Mouse (Mus musculus): ENCODE measurements around the gene 4930556J24Rik. TPM values are rescaled to one million over a fixed set of nuclear protein-coding genes. Genes with fewer than 3 reads are reported as not detected.
"Not testable (repeated sequence)": the region's sequence is repeated elsewhere in the genome, so short reads cannot be mapped to it uniquely, and the experiment has no call there.

The 4930556J24Rik gene
- polyA plus RNA-seq, 1 experiment from 2014 or later: not detected

DNA sequence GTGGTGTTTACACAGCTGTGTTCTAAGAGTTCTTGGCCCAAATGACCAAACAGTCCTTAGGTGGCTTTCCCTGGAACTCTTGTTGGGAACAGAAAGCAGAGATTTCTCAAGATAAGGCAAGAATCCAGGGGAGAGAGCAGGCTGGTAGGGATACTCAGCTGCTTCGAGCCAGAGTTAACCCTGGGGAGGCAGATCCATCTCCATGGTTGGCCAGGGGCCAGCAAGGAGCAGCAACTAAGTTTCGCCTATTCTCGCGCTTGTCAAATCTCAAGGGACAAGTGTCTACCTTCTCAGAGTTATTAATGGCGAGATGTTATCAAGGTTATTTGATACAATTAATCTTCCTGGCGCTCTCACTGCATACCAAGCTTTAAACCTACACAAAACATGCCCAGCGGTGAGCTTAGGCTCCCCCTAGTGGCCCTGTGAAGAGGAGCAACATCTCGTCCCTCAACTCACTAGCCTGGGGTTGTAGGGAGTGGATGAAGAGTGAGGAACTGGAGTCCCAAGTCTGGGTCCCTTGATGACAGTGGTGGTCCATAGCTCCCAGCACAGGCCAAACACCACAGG lies 55.2 kb downstream of the 4930556J24Rik start:
- H3K9ac ChIP-seq (ENCODE audit: low read length): no peak overlapping the region
- ATAC-seq (ENCODE audit: insufficient read depth, low FRiP score, low TSS enrichment) (no peak), DNase-seq (ENCODE audit: low spot score) (peak; percentile 44)
- no peaks in the 10 kb centered on the region for H3K27me3 ChIP-seq (ENCODE audit: control insufficient read depth, insufficient read depth, low read length)
- H3K4me1 ChIP-seq (ENCODE audit: control insufficient read depth, insufficient read depth, low read length): no peaks in the 10 kb centered on the region
- H3K9me3 ChIP-seq (ENCODE audit: control insufficient read depth, low read length): no peaks in the 10 kb centered on the region
- H3K4me2 ChIP-seq (ENCODE audit: low read depth): no peak overlapping the region
- no peak overlapping the region for H3K27ac ChIP-seq (ENCODE audit: low read depth, low read length)
- no peaks in the 10 kb centered on the region for H3K36me3 ChIP-seq (ENCODE audit: control insufficient read depth, insufficient read depth, low read length)
- 35% methylated on average over 8 of the region's 8 CpGs for WGBS
- no peak overlapping the region for H3K4me3 ChIP-seq (ENCODE audit: low read depth, low read length)

GRCm38 (mm10) chr11:3920476-3920875 lies 56.1 kb downstream of the 4930556J24Rik start:
- no peak overlapping the region for H3K9ac ChIP-seq (ENCODE audit: low read length)
- ATAC-seq (ENCODE audit: insufficient read depth, low FRiP score, low TSS enrichment) (no peak), DNase-seq (ENCODE audit: low spot score) (no peak)
- no peaks in the 10 kb centered on the region for H3K9me3 ChIP-seq (ENCODE audit: control insufficient read depth, low read length)
- H3K27ac ChIP-seq (ENCODE audit: low read depth, low read length): no peak overlapping the region
- no peaks in the 10 kb centered on the region for H3K4me1 ChIP-seq (ENCODE audit: control insufficient read depth, insufficient read depth, low read length)
- no peak overlapping the region for H3K4me2 ChIP-seq (ENCODE audit: low read depth)
- H3K27me3 ChIP-seq (ENCODE audit: control insufficient read depth, insufficient read depth, low read length): no peaks in the 10 kb centered on the region
- WGBS: 88% methylated on average over 7 of the region's 7 CpGs
- H3K4me3 ChIP-seq (ENCODE audit: low read depth, low read length): no peak overlapping the region
- no peaks in the 10 kb centered on the region for H3K36me3 ChIP-seq (ENCODE audit: control insufficient read depth, insufficient read depth, low read length)

DNA sequence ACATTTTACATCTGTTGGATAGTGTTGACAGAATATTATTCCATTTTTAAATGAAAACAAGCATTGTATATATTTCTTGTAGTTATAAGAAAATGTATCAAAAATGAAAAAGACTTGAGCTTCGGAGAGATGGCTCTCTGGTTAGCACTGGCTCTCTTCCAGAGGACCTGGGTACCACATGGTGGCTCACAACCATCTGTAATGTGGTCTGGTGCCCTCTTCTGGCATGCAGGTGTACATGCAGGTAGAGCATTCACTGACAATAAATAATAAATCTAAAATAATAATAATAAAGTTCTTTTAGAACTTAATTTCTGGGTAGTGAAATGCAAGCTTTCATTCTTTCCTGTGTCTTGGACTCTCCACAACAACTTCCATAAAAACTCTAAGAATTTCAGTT lies 57.8 kb downstream of the 4930556J24Rik start:
- ATAC-seq (ENCODE audit: insufficient read depth, low FRiP score, low TSS enrichment) (no peak), DNase-seq (ENCODE audit: low spot score) (no peak)
- H3K4me2 ChIP-seq (ENCODE audit: low read depth): no peak overlapping the region
- H3K27ac ChIP-seq (ENCODE audit: low read depth, low read length): no peak overlapping the region
- no peaks in the 10 kb centered on the region for H3K9me3 ChIP-seq (ENCODE audit: control insufficient read depth, low read length)
- H3K4me3 ChIP-seq (ENCODE audit: low read depth, low read length): no peak overlapping the region
- H3K36me3 ChIP-seq (ENCODE audit: control insufficient read depth, insufficient read depth, low read length): no peaks in the 10 kb centered on the region
- no peaks in the 10 kb centered on the region for H3K4me1 ChIP-seq (ENCODE audit: control insufficient read depth, insufficient read depth, low read length)
- 59% methylated on average over 1 of the region's 1 CpGs for WGBS
- no peaks in the 10 kb centered on the region for H3K27me3 ChIP-seq (ENCODE audit: control insufficient read depth, insufficient read depth, low read length)
- H3K9ac ChIP-seq (ENCODE audit: low read length): no peak overlapping the region

DNA sequence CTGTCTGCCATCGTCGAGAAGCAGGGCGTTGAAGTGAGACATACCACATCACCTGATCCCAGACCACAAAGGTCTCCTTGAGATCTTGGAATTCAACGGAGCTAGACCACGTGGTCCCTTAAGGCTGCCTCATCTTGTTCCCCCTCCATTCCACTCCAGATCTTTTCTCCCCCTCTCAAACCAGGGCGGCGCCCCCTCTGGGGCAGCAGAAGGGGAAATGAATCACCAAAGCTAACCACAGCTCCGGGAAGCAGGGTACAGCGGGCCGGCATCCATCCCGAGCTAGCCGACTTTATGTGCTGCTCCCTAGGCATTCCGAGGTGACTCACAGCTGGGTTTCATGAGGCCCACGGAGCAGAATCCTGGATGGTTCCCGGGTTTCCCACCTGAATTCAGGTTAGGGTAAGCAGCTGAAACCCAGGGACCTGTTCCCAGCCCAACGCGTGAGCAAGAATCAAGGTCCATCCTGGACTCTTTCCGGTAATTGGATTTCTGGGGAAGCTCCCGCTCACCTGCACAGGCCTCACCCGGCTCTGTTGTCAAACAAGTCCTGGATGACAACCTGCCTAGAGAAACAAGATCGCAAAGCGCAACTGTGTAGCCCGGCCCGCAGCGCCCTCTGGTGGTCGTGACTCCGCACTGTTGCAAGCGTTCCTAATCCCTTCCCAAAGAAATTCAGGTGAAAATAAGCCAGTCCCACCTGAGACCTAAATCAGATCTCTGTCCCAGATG lies 62.3 kb downstream of the 4930556J24Rik start, which contains the start of gene Slc35e4:
TSS of gene Slc35e4 (minus strand) at position 556 of the 732 bp plus-strand sequence.
- Histone ChIP-seq H3K9me3 (ENCODE audit: control insufficient read depth, low read length) (no peaks in the 10 kb centered on the region), H3K27ac (ENCODE audit: low read depth, low read length) (peak within 1 kb of the TSS; percentile 47; the same call in 1 of the 2 replicates), H3K36me3 (ENCODE audit: control insufficient read depth, insufficient read depth, low read length) (no peaks in the 10 kb centered on the region), H3K9ac (ENCODE audit: low read length) (peak within 1 kb of the TSS; percentile 42), H3K4me2 (ENCODE audit: low read depth) (peak within 1 kb of the TSS; percentile 66), H3K27me3 (ENCODE audit: control insufficient read depth, insufficient read depth, low read length) (0 out of 2 replicates have a peak, but pooled peaks cover 5% of the 10 kb centered on the region), H3K4me3 (ENCODE audit: low read depth, low read length) (peak within 1 kb of the TSS; percentile 48), H3K4me1 (ENCODE audit: control insufficient read depth, insufficient read depth, low read length) (peaks cover 12% of the 10 kb centered on the region)
- WGBS: 0% methylated on average over 27 of the region's 28 CpGs
- DNase-seq (ENCODE audit: low spot score) (peak; percentile 85), ATAC-seq (ENCODE audit: insufficient read depth, low FRiP score, low TSS enrichment) (peak; percentile 48)

GRCm38 (mm10) chr11:3913316-3914108 lies 63.1 kb downstream of the 4930556J24Rik start:
- peaks cover 12% of the 10 kb centered on the region for H3K4me1 ChIP-seq (ENCODE audit: control insufficient read depth, insufficient read depth, low read length)
- H3K9me3 ChIP-seq (ENCODE audit: control insufficient read depth, low read length): no peaks in the 10 kb centered on the region
- H3K4me2 ChIP-seq (ENCODE audit: low read depth): peak overlapping the region; percentile 66
- DNase-seq (ENCODE audit: low spot score) (peak; percentile 89), ATAC-seq (ENCODE audit: insufficient read depth, low FRiP score, low TSS enrichment) (peak; percentile 87)
- H3K9ac ChIP-seq (ENCODE audit: low read length): peak overlapping the region; percentile 42
- H3K27ac ChIP-seq (ENCODE audit: low read depth, low read length): peak overlapping the region; percentile 47; the same call in 1 of the 2 replicates
- peak overlapping the region; percentile 48 for H3K4me3 ChIP-seq (ENCODE audit: low read depth, low read length)
- H3K27me3 ChIP-seq (ENCODE audit: control insufficient read depth, insufficient read depth, low read length): 0 out of 2 replicates have a peak, but pooled peaks cover 5% of the 10 kb centered on the region
- H3K36me3 ChIP-seq (ENCODE audit: control insufficient read depth, insufficient read depth, low read length): no peaks in the 10 kb centered on the region
- under 1% methylated on average over 61 of the region's 65 CpGs for WGBS

DNA sequence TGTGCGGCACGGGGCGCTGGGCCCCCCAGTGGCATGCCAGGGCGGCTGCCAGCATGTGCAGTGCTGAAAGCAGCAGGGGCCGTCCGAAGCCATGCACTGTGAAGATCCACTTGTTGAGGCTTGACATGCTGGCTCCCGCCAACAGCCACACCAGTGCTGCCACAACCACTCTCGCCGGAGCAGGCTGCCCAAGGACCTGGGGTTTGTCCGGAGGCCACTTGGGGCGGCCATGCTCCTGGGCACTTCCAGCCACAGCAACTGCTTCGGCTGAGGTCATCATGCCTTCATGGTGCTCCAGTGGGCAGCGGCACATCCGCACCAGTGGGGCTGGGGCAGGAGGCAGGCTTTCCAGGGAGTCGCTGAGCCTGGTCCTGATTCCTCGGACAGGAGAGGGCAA lies 63.7 kb downstream of the 4930556J24Rik start:
- H3K27ac ChIP-seq (ENCODE audit: low read depth, low read length): no peak overlapping the region
- peaks cover 15% of the 10 kb centered on the region for H3K4me1 ChIP-seq (ENCODE audit: control insufficient read depth, insufficient read depth, low read length)
- WGBS: 3% methylated on average over 16 of the region's 16 CpGs

DNA sequence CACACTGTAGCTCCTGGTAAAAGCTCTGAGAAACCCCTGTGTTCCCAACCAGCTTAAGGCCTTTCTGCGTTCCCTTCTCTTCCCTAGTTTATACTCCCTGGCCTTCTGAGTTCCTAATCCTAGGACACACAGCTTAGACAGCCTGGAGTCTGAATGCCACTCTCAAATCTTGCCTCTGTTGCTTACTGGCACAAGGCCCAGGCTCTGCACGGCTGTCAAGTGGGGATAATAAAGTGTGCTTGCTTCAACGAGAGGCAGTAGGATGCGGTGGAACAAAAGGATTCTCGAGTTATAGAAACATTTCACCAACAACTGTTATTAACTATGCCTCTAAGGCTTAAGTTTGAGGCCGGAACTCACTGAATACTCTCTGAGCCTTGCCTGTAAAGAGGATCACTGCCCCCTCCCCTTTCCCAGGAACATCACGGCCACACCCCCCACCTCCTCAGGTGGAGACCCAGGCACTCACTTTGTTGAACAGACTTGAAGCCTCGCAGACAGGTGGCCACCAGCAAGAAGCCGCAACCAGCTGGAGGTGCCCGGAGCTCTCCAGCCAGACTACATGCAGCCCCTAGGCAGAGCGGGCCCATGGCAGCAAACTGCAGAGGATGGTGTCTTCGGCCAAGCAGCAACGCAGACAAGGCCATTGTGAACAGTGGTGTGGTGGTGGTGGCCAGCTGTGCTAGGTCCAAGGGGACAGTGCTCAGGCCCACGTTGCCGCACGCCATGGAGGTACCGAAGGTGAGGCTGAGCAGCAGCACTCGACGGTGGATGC lies 64.3 kb downstream of the 4930556J24Rik start:
- 19% methylated on average over 19 of the region's 19 CpGs for WGBS
- H3K9me3 ChIP-seq (ENCODE audit: control insufficient read depth, low read length): no peaks in the 10 kb centered on the region
- 0 out of 2 replicates have a peak, but pooled peaks cover 5% of the 10 kb centered on the region for H3K27me3 ChIP-seq (ENCODE audit: control insufficient read depth, insufficient read depth, low read length)
- H3K4me3 ChIP-seq (ENCODE audit: low read depth, low read length): peak overlapping the region; percentile 48
- peak overlapping the region; percentile 42; the same call in 1 of the 2 replicates for H3K9ac ChIP-seq (ENCODE audit: low read length)
- peak; percentile 23 for DNase-seq (ENCODE audit: low spot score)
- no peaks in the 10 kb centered on the region for H3K36me3 ChIP-seq (ENCODE audit: control insufficient read depth, insufficient read depth, low read length)
- H3K4me1 ChIP-seq (ENCODE audit: control insufficient read depth, insufficient read depth, low read length): peaks cover 15% of the 10 kb centered on the region
- peak overlapping the region; percentile 66 for H3K4me2 ChIP-seq (ENCODE audit: low read depth)
- no peak overlapping the region for H3K27ac ChIP-seq (ENCODE audit: low read depth, low read length)
- ATAC-seq (ENCODE audit: insufficient read depth, low FRiP score, low TSS enrichment): 0 out of 2 replicates have a peak, but pooled peaks have one; percentile 22

More for the DNA sequence above, 63.7 kb downstream of the 4930556J24Rik start:
- no peaks in the 10 kb centered on the region for H3K36me3 ChIP-seq (ENCODE audit: control insufficient read depth, insufficient read depth, low read length)
- 0 out of 2 replicates have a peak, but pooled peaks cover 5% of the 10 kb centered on the region for H3K27me3 ChIP-seq (ENCODE audit: control insufficient read depth, insufficient read depth, low read length)
- peak overlapping the region; percentile 42 for H3K9ac ChIP-seq (ENCODE audit: low read length)
- H3K4me2 ChIP-seq (ENCODE audit: low read depth): peak overlapping the region; percentile 66
- ATAC-seq (ENCODE audit: insufficient read depth, low FRiP score, low TSS enrichment): 0 out of 2 replicates have a peak, but pooled peaks have one; percentile 2
- no peaks in the 10 kb centered on the region for H3K9me3 ChIP-seq (ENCODE audit: control insufficient read depth, low read length)
- DNase-seq (ENCODE audit: low spot score): peak; percentile 24
- peak overlapping the region; percentile 48 for H3K4me3 ChIP-seq (ENCODE audit: low read depth, low read length)

DNA sequence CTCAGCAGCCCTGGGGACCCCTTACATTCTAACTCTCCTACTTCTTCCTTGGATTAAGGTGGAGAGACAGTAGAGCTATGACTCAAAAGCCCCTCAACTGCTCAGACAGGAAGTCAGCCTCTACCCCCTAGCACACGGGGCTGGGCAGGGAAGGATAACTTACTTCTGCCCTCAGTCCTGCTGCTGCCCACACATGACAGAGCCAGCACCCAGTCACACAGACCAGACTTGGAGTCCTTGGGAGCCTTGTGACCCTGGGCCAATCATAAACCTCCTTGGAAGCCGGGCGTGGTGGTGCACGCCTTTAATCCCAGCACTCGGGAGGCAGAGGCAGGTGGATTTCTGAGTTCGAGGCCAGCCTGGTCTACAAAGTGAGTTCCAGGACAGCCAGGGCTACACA lies 65.1 kb downstream of the 4930556J24Rik start:
- H3K4me3 ChIP-seq (ENCODE audit: low read depth, low read length): not testable (repeated sequence)

More for the DNA sequence above, 65.1 kb downstream of the 4930556J24Rik start:
- H3K9me3 ChIP-seq (ENCODE audit: control insufficient read depth, low read length); H3K9ac ChIP-seq (ENCODE audit: low read length); H3K4me2 ChIP-seq (ENCODE audit: low read depth); H3K36me3 ChIP-seq (ENCODE audit: control insufficient read depth, insufficient read depth, low read length); ATAC-seq (ENCODE audit: insufficient read depth, low FRiP score, low TSS enrichment); H3K27ac ChIP-seq (ENCODE audit: low read depth, low read length); DNase-seq (ENCODE audit: low spot score); H3K27me3 ChIP-seq (ENCODE audit: control insufficient read depth, insufficient read depth, low read length): not testable (repeated sequence)
- WGBS: 85% methylated on average over 6 of the region's 6 CpGs
- peaks cover 15% of the 10 kb centered on the region for H3K4me1 ChIP-seq (ENCODE audit: control insufficient read depth, insufficient read depth, low read length)
